Mouse (Mus musculus) heart, embryonic 11.5 days (tissue): ENCODE data around the gene Gng8. TPM values are rescaled to one million over a fixed set of nuclear protein-coding genes. Genes with fewer than 3 reads are reported as not detected.

Source experiments
- ATAC-seq: fragments of 200-750 bp; cut with Nextera tagmentation; replicated peaks from 2 replicates; pipeline ENCODE4 v1.8.0; 2017; ENCODE audit warnings: moderate library complexity; ENCODE audit not compliant: insufficient number of reproducible peaks, low FRiP score, low TSS enrichment
- H3K27ac ChIP-seq: fragments of 300-500 bp; sonication (generic); 2 replicates; pipeline ENCODE4 v1.5.1; 2014; ENCODE audit warnings: mild to moderate bottlenecking, low read depth, low read length
- H3K27me3 ChIP-seq: fragments of 300-500 bp; sonication (generic); 2 replicates; pipeline ENCODE4 v1.6.1; 2014; ENCODE audit warnings: mild to moderate bottlenecking, low read length, mixed read lengths; ENCODE audit not compliant: control insufficient read depth, insufficient read depth
- H3K36me3 ChIP-seq: fragments of 300-500 bp; sonication (generic); 2 replicates; pipeline ENCODE4 v1.6.1; 2014; ENCODE audit warnings: mild to moderate bottlenecking, low read length, moderate library complexity, mixed read lengths; ENCODE audit not compliant: control insufficient read depth, insufficient read depth
- H3K4me1 ChIP-seq: fragments of 300-500 bp; sonication (generic); 2 replicates; pipeline ENCODE4 v1.6.1; 2014; ENCODE audit warnings: low read length; ENCODE audit not compliant: control insufficient read depth, insufficient read depth
- H3K4me2 ChIP-seq: fragments of 300-500 bp; sonication (generic); 2 replicates; pipeline ENCODE4 v1.6.1; 2014; ENCODE audit warnings: mild to moderate bottlenecking, moderate library complexity
- H3K4me3 ChIP-seq: fragments of 300-500 bp; sonication (generic); 2 replicates; pipeline ENCODE4 v1.5.1; 2014; ENCODE audit warnings: low read depth, low read length
- H3K9ac ChIP-seq: fragments of 300-500 bp; sonication (generic); 2 replicates; pipeline ENCODE4 v1.6.1; 2014; ENCODE audit warnings: mild to moderate bottlenecking, low read depth, low read length, moderate library complexity
- H3K9me3 ChIP-seq: fragments of 300-500 bp; sonication (generic); replicated peaks from 2 replicates; pipeline ENCODE4 v1.6.1; 2016; ENCODE audit warnings: low read length; ENCODE audit not compliant: control insufficient read depth
- WGBS: fragments of 180-500 bp; shearing (Covaris S2); extraction: QIAGEN DNeasy Blood & Tissue Kit; methylation state at CpG from one replicate; pipeline ENCODE4 v1.1.7; 2014; ENCODE audit not compliant: insufficient replicate concordance; 5-methylcytosine and 5-hydroxymethylcytosine counted together
- polyA plus RNA-seq: library from polyadenylated mRNA; unstranded; fragments of >200 nt; fragmentation: Nextera tagmentation; extraction: Ambion mirVana; gene quantifications from 2 replicates; pipeline ENCODE4 v1.2.1, GENCODE M21; 2014

Gene Gng8
- 3.5 and 4.2 TPM in 2 replicates for polyA plus RNA-seq

- Histone ChIP-seq H3K4me3 (peak within 1 kb of the TSS; percentile 29), H3K9ac (peak within 1 kb of the TSS; percentile 40), H3K4me1 (peaks cover 20% of the 10 kb centered on the region), H3K4me2 (peak within 1 kb of the TSS; percentile 65), H3K27me3 (peaks cover 33% of the 10 kb centered on the region), H3K36me3 (peaks cover 12% of the 10 kb centered on the region), H3K27ac (peak within 1 kb of the TSS; percentile 85), H3K9me3 (no peaks in the 10 kb centered on the region)
- peak; percentile 72 for ATAC-seq
- under 1% methylated on average over 30 of the region's 30 CpGs for WGBS
Measured at GRCm38 (mm10) chr7:16891641-16892351, at the start of gene Gng8. Gene Gng8 (plus strand): TSS chr7:16891786.

DNA sequence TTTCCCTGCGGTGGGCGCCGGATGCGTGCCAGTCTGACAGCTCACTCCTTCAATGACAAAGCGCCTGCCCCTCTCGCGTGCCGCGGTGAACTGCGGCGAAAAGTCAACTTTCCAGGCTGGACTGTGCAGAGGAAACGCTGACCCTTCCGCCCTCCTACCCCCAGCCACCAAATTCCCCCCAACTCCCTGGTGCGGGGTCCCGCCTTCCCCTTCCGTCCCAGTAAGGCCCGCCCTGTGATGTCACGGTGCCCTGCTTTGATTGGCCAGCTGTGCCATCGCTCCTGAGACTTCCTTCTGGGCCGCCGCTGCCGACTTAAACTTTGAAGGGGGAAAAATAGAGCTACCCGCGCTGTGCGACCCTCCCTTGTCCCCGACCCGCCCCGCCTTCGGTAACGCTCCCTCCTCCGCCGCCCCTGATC is 48.9 kb upstream of the Gng8 start, which contains the start of gene Prkd2:
Gene Prkd2, plus strand, starts transcription at position 258 of the 419 bp plus-strand sequence.
- no peaks in the 10 kb centered on the region for H3K27me3 ChIP-seq
- peaks cover 13% of the 10 kb centered on the region for H3K4me1 ChIP-seq
- under 1% methylated on average over 32 of the region's 32 CpGs for WGBS
- peak within 1 kb of the TSS; percentile 93 for H3K4me2 ChIP-seq
- peak within 1 kb of the TSS; percentile 78 for H3K9ac ChIP-seq
- no peaks in the 10 kb centered on the region for H3K9me3 ChIP-seq
- peak within 1 kb of the TSS; percentile 63 for H3K4me3 ChIP-seq
- H3K27ac ChIP-seq = peak within 1 kb of the TSS; percentile 78
- ATAC-seq = peak; percentile 74
- H3K36me3 ChIP-seq = peaks cover 30% of the 10 kb centered on the region

DNA sequence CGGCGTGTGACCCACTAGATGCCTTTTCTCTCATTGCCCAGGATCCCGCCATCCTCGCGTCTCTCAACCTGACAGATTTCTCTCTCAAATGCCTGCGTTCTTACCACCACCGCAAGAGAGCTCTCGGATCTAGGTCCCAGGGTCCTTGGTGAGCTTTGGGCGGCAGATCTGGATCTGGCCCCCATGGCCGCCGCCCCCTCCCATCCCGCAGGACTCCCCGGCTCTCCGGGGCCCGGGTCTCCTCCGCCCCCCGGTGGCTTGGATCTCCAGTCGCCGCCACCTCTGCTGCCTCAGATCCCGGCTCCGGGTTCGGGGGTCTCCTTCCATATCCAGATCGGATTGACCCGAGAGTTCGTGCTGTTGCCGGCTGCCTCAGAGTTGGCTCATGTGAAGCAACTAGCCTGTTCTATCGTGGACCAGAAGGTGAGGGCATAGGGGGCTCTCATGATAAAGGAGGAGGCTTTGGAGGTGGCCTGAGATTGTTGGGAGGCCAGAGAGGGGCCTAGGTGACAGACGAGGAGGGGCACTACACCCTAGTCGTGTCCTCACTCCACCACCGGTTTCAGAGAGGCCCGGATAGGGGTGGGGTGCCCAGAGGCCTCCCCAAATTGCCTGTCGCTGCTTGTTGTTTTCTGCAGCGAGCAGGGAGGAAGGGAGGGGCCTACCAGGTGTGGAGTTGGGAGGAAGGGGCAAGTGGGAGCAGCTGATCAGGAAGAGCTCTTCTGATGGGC is 48.0 kb upstream of the Gng8 start:
- WGBS = 2% methylated on average over 33 of the region's 33 CpGs
- ATAC-seq = no peak
- Histone ChIP-seq H3K36me3 (peaks cover 21% of the 10 kb centered on the region), H3K27ac (peak overlapping the region; percentile 78), H3K4me2 (peak overlapping the region; percentile 93), H3K4me3 (peak overlapping the region; percentile 63), H3K27me3 (no peaks in the 10 kb centered on the region), H3K9me3 (no peaks in the 10 kb centered on the region), H3K4me1 (peaks cover 13% of the 10 kb centered on the region), H3K9ac (peak overlapping the region; percentile 78)

- peak overlapping the region; percentile 63 for H3K4me3 ChIP-seq
- peak overlapping the region; percentile 93 for H3K4me2 ChIP-seq
- peaks cover 13% of the 10 kb centered on the region for H3K4me1 ChIP-seq
- peak overlapping the region; percentile 4 for H3K9ac ChIP-seq
- H3K9me3 ChIP-seq = no peaks in the 10 kb centered on the region
- H3K27ac ChIP-seq = peak overlapping the region; percentile 82
- ATAC-seq = no peak
- H3K27me3 ChIP-seq = no peaks in the 10 kb centered on the region
- peaks cover 19% of the 10 kb centered on the region for H3K36me3 ChIP-seq
- 49% methylated on average over 3 of the region's 3 CpGs for WGBS
Measured at GRCm38 (mm10) chr7:16844696-16845071, 46.9 kb upstream of the Gng8 start.

GRCm38 (mm10) chr7:16845072-16845819 is 46.3 kb upstream of the Gng8 start:
- Histone ChIP-seq H3K4me1 (peaks cover 13% of the 10 kb centered on the region), H3K27ac (peak overlapping the region; percentile 82), H3K4me3 (peak overlapping the region; percentile 63), H3K9ac (peak overlapping the region; percentile 36), H3K27me3 (no peaks in the 10 kb centered on the region), H3K9me3 (no peaks in the 10 kb centered on the region), H3K4me2 (peak overlapping the region; percentile 93), H3K36me3 (peaks cover 19% of the 10 kb centered on the region)
- ATAC-seq = no peak
- 26% methylated on average over 14 of the region's 14 CpGs for WGBS

GRCm38 (mm10) chr7:16845820-16846167 is 45.8 kb upstream of the Gng8 start:
- H3K27me3 ChIP-seq = no peaks in the 10 kb centered on the region
- peak overlapping the region; percentile 93 for H3K4me2 ChIP-seq
- peaks cover 13% of the 10 kb centered on the region for H3K4me1 ChIP-seq
- no peaks in the 10 kb centered on the region for H3K9me3 ChIP-seq
- peak overlapping the region; percentile 63 for H3K4me3 ChIP-seq
- no peak for ATAC-seq
- 28% methylated on average over 10 of the region's 10 CpGs for WGBS
- peak overlapping the region; percentile 82 for H3K27ac ChIP-seq
- peaks cover 18% of the 10 kb centered on the region for H3K36me3 ChIP-seq
- 0 out of 2 replicates have a peak overlapping the region, but pooled peaks have one; percentile 36 for H3K9ac ChIP-seq

GRCm38 (mm10) chr7:16846775-16847174 is 44.8 kb upstream of the Gng8 start:
- WGBS = 89% methylated on average over 5 of the region's 5 CpGs
- Histone ChIP-seq H3K9ac (no peak overlapping the region), H3K4me2 (no peak overlapping the region), H3K27me3 (no peaks in the 10 kb centered on the region), H3K4me1 (peaks cover 13% of the 10 kb centered on the region), H3K4me3 (no peak overlapping the region), H3K9me3 (no peaks in the 10 kb centered on the region), H3K36me3 (peaks cover 18% of the 10 kb centered on the region), H3K27ac (no peak overlapping the region)
- ATAC-seq = no peak

DNA sequence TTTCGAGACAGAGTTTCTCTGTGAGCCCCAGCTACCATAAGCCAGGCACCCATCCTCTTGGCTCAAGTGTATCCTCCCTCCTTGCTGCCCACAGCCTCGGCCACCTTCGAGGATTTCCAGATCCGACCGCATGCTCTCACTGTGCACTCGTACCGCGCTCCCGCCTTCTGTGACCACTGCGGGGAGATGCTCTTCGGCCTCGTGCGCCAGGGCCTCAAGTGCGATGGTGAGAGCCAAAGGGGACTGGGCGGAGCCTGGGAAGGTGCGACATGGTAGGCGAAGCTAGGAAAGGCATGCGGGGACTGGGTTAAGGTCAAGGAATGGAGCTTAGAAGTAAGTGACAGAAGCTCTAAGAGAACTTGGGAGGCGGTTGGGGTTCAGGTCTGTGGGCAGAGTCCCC is 44.1 kb upstream of the Gng8 start:
- Histone ChIP-seq H3K4me3 (no peak overlapping the region), H3K36me3 (peaks cover 18% of the 10 kb centered on the region)

More for the DNA sequence above, 44.1 kb upstream of the Gng8 start:
- no peak overlapping the region for H3K9ac ChIP-seq
- peaks cover 13% of the 10 kb centered on the region for H3K4me1 ChIP-seq
- 87% methylated on average over 19 of the region's 19 CpGs for WGBS
- no peak for ATAC-seq
- H3K27ac ChIP-seq = no peak overlapping the region
- no peaks in the 10 kb centered on the region for H3K27me3 ChIP-seq
- H3K4me2 ChIP-seq = no peak overlapping the region
- no peaks in the 10 kb centered on the region for H3K9me3 ChIP-seq
